Mouse (Mus musculus): ENCODE results near the gene Pex16.

GRCm38 (mm10) chr2:92381901-92382588, 7.6 kb downstream of the Pex16 start, which contains the start of gene 1700029I15Rik:
- TF ChIP-seq CTCF (IDR thresholded peaks at IDR 0.05; ENCODE audit: insufficient read depth, low read length) (no peak), POLR2A (IDR thresholded peaks at IDR 0.05; ENCODE audit: borderline replicate concordance, extremely low read depth, low read depth, low read length) (no peak)
